Mouse (Mus musculus): Measurements from ENCODE around the gene Nsun6. TPM values are rescaled to one million over a fixed set of nuclear protein-coding genes. Genes with fewer than 3 reads are reported as not detected.
A peak's percentile ranks its signal among the peaks of the same experiment; 100 is the strongest.

Nsun6 gene
- polyA plus RNA-seq, 1 experiment from 2014 or later, result 10.7 TPM

- Histone ChIP-seq H3K4me3 (peak overlapping the region; percentile 87), H3K9me3 (no peaks in the 10 kb centered on the region), H3K27me3 (replicated peaks; ENCODE audit: low read depth, poor library complexity, severe bottlenecking) (no peaks in the 10 kb centered on the region), H3K36me3 (replicated peaks) (peaks cover 27% of the 10 kb centered on the region), H3K27ac (replicated peaks) (peak overlapping the region; percentile 99), H3K4me1 (peaks cover 21% of the 10 kb centered on the region)
- no peak for DNase-seq (ENCODE audit: low spot score)
- 25% methylated on average over 10 of the region's 10 CpGs for WGBS
Measured at GRCm38 (mm10) chr2:15054496-15054895, 373 bp downstream of the Nsun6 start.

- H3K4me1 ChIP-seq, result peaks cover 11% of the 10 kb centered on the region
- H3K27me3 ChIP-seq (replicated peaks; ENCODE audit: low read depth, poor library complexity, severe bottlenecking), result no peaks in the 10 kb centered on the region
- 9% methylated on average over 20 of the region's 20 CpGs for WGBS
- DNase-seq (ENCODE audit: low spot score), result peak; percentile 90
- H3K27ac ChIP-seq (replicated peaks), result peak within 1 kb of the TSS; percentile 80
- no peaks in the 10 kb centered on the region for H3K9me3 ChIP-seq
- peaks cover 9% of the 10 kb centered on the region; the same call in 1 of the 2 replicates for H3K36me3 ChIP-seq (replicated peaks)
- peak within 1 kb of the TSS; percentile 77 for H3K4me3 ChIP-seq
Measured at GRCm38 (mm10) chr2:15049117-15049873, 5.6 kb downstream of the Nsun6 start, which contains the start of gene Arl5b. TSS of gene Arl5b (plus strand) at chr2:15049395.

- DNase-seq (ENCODE audit: low spot score), result no peak
- Histone ChIP-seq H3K36me3 (replicated peaks) (peaks cover 16% of the 10 kb centered on the region), H3K9me3 (no peaks in the 10 kb centered on the region), H3K4me1 (no peaks in the 10 kb centered on the region), H3K4me3 (no peak overlapping the region), H3K27me3 (replicated peaks; ENCODE audit: low read depth, poor library complexity, severe bottlenecking) (no peaks in the 10 kb centered on the region), H3K27ac (replicated peaks) (no peak overlapping the region)
- WGBS, result 60% methylated on average over 5 of the region's 5 CpGs
Measured at GRCm38 (mm10) chr2:15040326-15040725, 14.5 kb downstream of the Nsun6 start.

GRCm38 (mm10) chr2:15038705-15039104 lies 16.2 kb downstream of the Nsun6 start:
- H3K27me3 ChIP-seq (replicated peaks; ENCODE audit: low read depth, poor library complexity, severe bottlenecking), result no peaks in the 10 kb centered on the region
- H3K4me3 ChIP-seq, result no peak overlapping the region
- no peaks in the 10 kb centered on the region for H3K4me1 ChIP-seq
- WGBS, result 91% methylated on average over 6 of the region's 6 CpGs
- H3K36me3 ChIP-seq (replicated peaks), result peaks cover 11% of the 10 kb centered on the region
- no peak for DNase-seq (ENCODE audit: low spot score)
- H3K9me3 ChIP-seq, result no peaks in the 10 kb centered on the region
- H3K27ac ChIP-seq (replicated peaks), result no peak overlapping the region

- no peaks in the 10 kb centered on the region for H3K9me3 ChIP-seq
- no peaks in the 10 kb centered on the region for H3K27me3 ChIP-seq (replicated peaks; ENCODE audit: low read depth, poor library complexity, severe bottlenecking)
- H3K27ac ChIP-seq (replicated peaks), result no peak overlapping the region
- no peak overlapping the region for H3K4me3 ChIP-seq
- DNase-seq (ENCODE audit: low spot score), result no peak
- no peaks in the 10 kb centered on the region for H3K4me1 ChIP-seq
- H3K36me3 ChIP-seq (replicated peaks), result peaks cover 22% of the 10 kb centered on the region
- 90% methylated on average over 1 of the region's 1 CpGs for WGBS
Measured at GRCm38 (mm10) chr2:15027816-15028215, 27.1 kb downstream of the Nsun6 start.

GRCm38 (mm10) chr2:15026817-15027216 lies 28.1 kb downstream of the Nsun6 start:
- H3K27me3 ChIP-seq (replicated peaks; ENCODE audit: low read depth, poor library complexity, severe bottlenecking), result no peaks in the 10 kb centered on the region
- WGBS, result 90% methylated on average over 3 of the region's 3 CpGs
- DNase-seq (ENCODE audit: low spot score), result no peak
- no peaks in the 10 kb centered on the region for H3K9me3 ChIP-seq
- H3K27ac ChIP-seq (replicated peaks), result no peak overlapping the region
- peaks cover 19% of the 10 kb centered on the region for H3K36me3 ChIP-seq (replicated peaks)
- no peaks in the 10 kb centered on the region for H3K4me1 ChIP-seq
- no peak overlapping the region for H3K4me3 ChIP-seq

- 93% methylated on average over 1 of the region's 1 CpGs for WGBS
Measured at GRCm38 (mm10) chr2:15008072-15008471, 46.8 kb downstream of the Nsun6 start.

GRCm38 (mm10) chr2:15007531-15007930 lies 47.3 kb downstream of the Nsun6 start:
- H3K27ac ChIP-seq (replicated peaks), result no peak overlapping the region
- WGBS, result 90% methylated on average over 3 of the region's 3 CpGs
- H3K27me3 ChIP-seq (replicated peaks; ENCODE audit: low read depth, poor library complexity, severe bottlenecking), result no peaks in the 10 kb centered on the region
- peaks cover 33% of the 10 kb centered on the region for H3K36me3 ChIP-seq (replicated peaks)
- H3K4me1 ChIP-seq, result no peaks in the 10 kb centered on the region
- no peak for DNase-seq (ENCODE audit: low spot score)
- H3K9me3 ChIP-seq, result no peaks in the 10 kb centered on the region
- no peak overlapping the region for H3K4me3 ChIP-seq

More at GRCm38 (mm10) chr2:15008072-15008471, 46.8 kb downstream of the Nsun6 start:
- H3K27me3 ChIP-seq (replicated peaks; ENCODE audit: low read depth, poor library complexity, severe bottlenecking), result no peaks in the 10 kb centered on the region
- no peak overlapping the region for H3K27ac ChIP-seq (replicated peaks)
- H3K9me3 ChIP-seq, result no peaks in the 10 kb centered on the region
- no peak overlapping the region for H3K4me3 ChIP-seq
- H3K36me3 ChIP-seq (replicated peaks), result peaks cover 33% of the 10 kb centered on the region
- DNase-seq (ENCODE audit: low spot score), result no peak
- no peaks in the 10 kb centered on the region for H3K4me1 ChIP-seq

- H3K27ac ChIP-seq (replicated peaks), result no peak overlapping the region
- H3K4me3 ChIP-seq, result no peak overlapping the region
- no peak for DNase-seq (ENCODE audit: low spot score)
- H3K36me3 ChIP-seq (replicated peaks), result peaks cover 15% of the 10 kb centered on the region
- 86% methylated on average over 5 of the region's 5 CpGs for WGBS
- H3K9me3 ChIP-seq, result no peaks in the 10 kb centered on the region
- no peaks in the 10 kb centered on the region for H3K27me3 ChIP-seq (replicated peaks; ENCODE audit: low read depth, poor library complexity, severe bottlenecking)
- H3K4me1 ChIP-seq, result no peaks in the 10 kb centered on the region
Measured at GRCm38 (mm10) chr2:14997836-14998235, 57.0 kb downstream of the Nsun6 start.

GRCm38 (mm10) chr2:14996036-14996435 lies 58.8 kb downstream of the Nsun6 start:
- Histone ChIP-seq H3K36me3 (replicated peaks) (peaks cover 20% of the 10 kb centered on the region), H3K27ac (replicated peaks) (no peak overlapping the region), H3K9me3 (no peaks in the 10 kb centered on the region), H3K27me3 (replicated peaks; ENCODE audit: low read depth, poor library complexity, severe bottlenecking) (no peaks in the 10 kb centered on the region), H3K4me1 (no peaks in the 10 kb centered on the region), H3K4me3 (no peak overlapping the region)
- DNase-seq (ENCODE audit: low spot score), result no peak
- WGBS, result 85% methylated on average over 4 of the region's 4 CpGs

- Histone ChIP-seq H3K36me3 (replicated peaks) (peaks cover 15% of the 10 kb centered on the region), H3K4me1 (no peaks in the 10 kb centered on the region), H3K9me3 (no peaks in the 10 kb centered on the region), H3K4me3 (no peak overlapping the region), H3K27ac (replicated peaks) (no peak overlapping the region), H3K27me3 (replicated peaks; ENCODE audit: low read depth, poor library complexity, severe bottlenecking) (no peaks in the 10 kb centered on the region)
- DNase-seq (ENCODE audit: low spot score), result no peak
- WGBS, result 88% methylated on average over 4 of the region's 4 CpGs
Measured at GRCm38 (mm10) chr2:14992531-14992930, 62.3 kb downstream of the Nsun6 start.

- 89% methylated on average over 4 of the region's 4 CpGs for WGBS
- Histone ChIP-seq H3K27ac (replicated peaks) (no peak overlapping the region), H3K4me1 (no peaks in the 10 kb centered on the region), H3K36me3 (replicated peaks) (peaks cover 10% of the 10 kb centered on the region), H3K27me3 (replicated peaks; ENCODE audit: low read depth, poor library complexity, severe bottlenecking) (no peaks in the 10 kb centered on the region), H3K4me3 (no peak overlapping the region), H3K9me3 (no peaks in the 10 kb centered on the region)
- no peak for DNase-seq (ENCODE audit: low spot score)
Measured at GRCm38 (mm10) chr2:14989350-14989749, 65.5 kb downstream of the Nsun6 start.

- Histone ChIP-seq H3K9me3 (no peaks in the 10 kb centered on the region), H3K27ac (replicated peaks) (no peak overlapping the region), H3K27me3 (replicated peaks; ENCODE audit: low read depth, poor library complexity, severe bottlenecking) (no peaks in the 10 kb centered on the region), H3K4me3 (no peak overlapping the region), H3K36me3 (replicated peaks) (peaks cover 10% of the 10 kb centered on the region), H3K4me1 (no peaks in the 10 kb centered on the region)
- WGBS, result 85% methylated on average over 4 of the region's 4 CpGs
- DNase-seq (ENCODE audit: low spot score), result no peak
Measured at GRCm38 (mm10) chr2:14988451-14988850, 66.4 kb downstream of the Nsun6 start.

Measured in embryonic facial prominence, embryonic 10.5 days (tissue).